Mouse (Mus musculus): ENCODE data around the gene Zbtb49.

GRCm38 (mm10) chr5:38140893-38141292, 79.4 kb downstream of the Zbtb49 start:
- no peak for TF ChIP-seq CTCF (IDR thresholded peaks at IDR 0.05; ENCODE audit: borderline replicate concordance, insufficient read depth, low read depth, low read length)
- TF ChIP-seq POLR2A (IDR thresholded peaks at IDR 0.05; ENCODE audit: borderline replicate concordance, insufficient read depth, low read length) = no peak

Measured in cerebellum, adult 2 months (tissue).